9 mouse cellular contexts compared by ENCODE assay signal in genomic region chr2:172937326-172938190, GRCm38 (mm10). TPM values are rescaled to one million over a fixed set of nuclear protein-coding genes. Genes with fewer than 3 reads are reported as not detected.
DNase-seq lines count a peak whose midpoint lies in the region; ATAC-seq and TF ChIP-seq lines count a peak whose summit lies in the region.
"Had no signal": no experiment of that assay in that cellular context is flagged by ENCODE, and none has a peak within 500 bp of the region (broad histone marks: within the 10 kb centered on the region; RNA-seq: fewer than 3 reads in every experiment).

No protein-coding gene starts in this region.

- no peak overlapping the region for H3K4me3 ChIP-seq in left cerebral cortex, adult 2 months
- peak overlapping the region; percentile 64 for H3K4me3 ChIP-seq in embryonic facial prominence, embryonic 11.5 days (ENCODE audit: low read depth, low read length)
- peak overlapping the region; percentile 49; the same call in 1 of the 2 replicates for H3K4me3 ChIP-seq in hindbrain, postnatal 0 days (ENCODE audit: low read length)
- peak overlapping the region; percentile 46 for H3K4me3 ChIP-seq in neural tube, embryonic 13.5 days
- H3K4me3 ChIP-seq: myocyte had no signal

- H3K4me2 ChIP-seq in embryonic facial prominence, embryonic 11.5 days (ENCODE audit: low read depth, low read length): peak overlapping the region; percentile 99
- H3K4me2 ChIP-seq in hindbrain, postnatal 0 days (ENCODE audit: low read depth, low read length): peak overlapping the region; percentile 85
- H3K4me2 ChIP-seq in neural tube, embryonic 13.5 days: peak overlapping the region; percentile 85

- H3K9me3 ChIP-seq in embryonic facial prominence, embryonic 11.5 days (replicated peaks; ENCODE audit: control insufficient read depth, low read length): no peaks in the 10 kb centered on the region
- H3K9me3 ChIP-seq in hindbrain, postnatal 0 days (ENCODE audit: low read length): no peaks in the 10 kb centered on the region
- H3K9me3 ChIP-seq in neural tube, embryonic 13.5 days: no peaks in the 10 kb centered on the region

- no peak for TF ChIP-seq CTCF in left cerebral cortex, adult 2 months (IDR thresholded peaks at IDR 0.05)
- no peak for TF ChIP-seq CTCF in hindbrain, postnatal 0 days (IDR thresholded peaks at IDR 0.05; ENCODE audit: low read depth)

- no peaks in the 10 kb centered on the region for H3K36me3 ChIP-seq in embryonic facial prominence, embryonic 11.5 days (replicated peaks; ENCODE audit: control insufficient read depth, insufficient read depth, low read depth, low read length)
- no peaks in the 10 kb centered on the region for H3K36me3 ChIP-seq in hindbrain, postnatal 0 days (ENCODE audit: insufficient read depth, low read length)
- no peaks in the 10 kb centered on the region for H3K36me3 ChIP-seq in neural tube, embryonic 13.5 days

- peaks cover 26% of the 10 kb centered on the region for H3K4me1 ChIP-seq in embryonic facial prominence, embryonic 11.5 days (ENCODE audit: control insufficient read depth, insufficient read depth, low read length)
- H3K4me1 ChIP-seq in hindbrain, postnatal 0 days (ENCODE audit: insufficient read depth, low read length): no peaks in the 10 kb centered on the region
- H3K4me1 ChIP-seq in neural tube, embryonic 13.5 days (replicated peaks): peaks cover 80% of the 10 kb centered on the region

- H3K27me3 ChIP-seq in embryonic facial prominence, embryonic 11.5 days (ENCODE audit: control insufficient read depth, insufficient read depth, low read length): peaks cover 16% of the 10 kb centered on the region; the same call in 1 of the 2 replicates
- peaks cover 47% of the 10 kb centered on the region for H3K27me3 ChIP-seq in hindbrain, postnatal 0 days (ENCODE audit: insufficient read depth, low read length)
- peaks cover 85% of the 10 kb centered on the region for H3K27me3 ChIP-seq in neural tube, embryonic 13.5 days

- peak overlapping the region; percentile 33; the same call in 1 of the 2 replicates for H3K9ac ChIP-seq in embryonic facial prominence, embryonic 11.5 days (replicated peaks; ENCODE audit: low read length)
- no peak overlapping the region for H3K9ac ChIP-seq in hindbrain, postnatal 0 days (replicated peaks; ENCODE audit: low read length)
- H3K9ac ChIP-seq in neural tube, embryonic 13.5 days: peak overlapping the region; percentile 47

- intact Hi-C loops in left cerebral cortex, adult 2 months (cut with DNase I): no loop called here
- intact Hi-C loops in left cerebral cortex, postnatal 10 days (cut with DNase I): no loop called here

- WGBS in embryonic facial prominence, embryonic 11.5 days: 6% methylated on average over 12 of the region's 12 CpGs
- 16% methylated on average over 12 of the region's 12 CpGs for WGBS in hindbrain, postnatal 0 days
- 9% methylated on average over 12 of the region's 12 CpGs for WGBS in neural tube, embryonic 13.5 days

- peak overlapping the region; percentile 30 for H3K27ac ChIP-seq in left cerebral cortex, adult 2 months
- H3K27ac ChIP-seq in embryonic facial prominence, embryonic 11.5 days (replicated peaks; ENCODE audit: low read depth, low read length): 0 out of 2 replicates have a peak overlapping the region, but pooled peaks have one; percentile 3
- peak overlapping the region; percentile 48; the same call in 1 of the 2 replicates for H3K27ac ChIP-seq in hindbrain, postnatal 0 days
- peak overlapping the region; percentile 59 for H3K27ac ChIP-seq in neural tube, embryonic 13.5 days (replicated peaks)

- no peak for ATAC-seq in embryonic facial prominence, embryonic 11.5 days (replicated peaks; ENCODE audit: insufficient number of reproducible peaks, low FRiP score, low TSS enrichment, low read depth)
- no peak for ATAC-seq in hindbrain, postnatal 0 days
- ATAC-seq in neural tube, embryonic 13.5 days (ENCODE audit: low read depth): no peak

- no peak for DNase-seq in left cerebral cortex, adult 2 months (ENCODE audit: extremely low spot score in 1 of 2, low spot score in 2 of 2)
- DNase-seq in left cerebral cortex, postnatal 10 days (ENCODE audit: extremely low spot score in 1 of 2, low spot score in 2 of 2): no peak
- no peak for DNase-seq in embryonic facial prominence, embryonic 11.5 days (ENCODE audit: low spot score)
- DNase-seq in hindbrain, postnatal 0 days (ENCODE audit: low spot score): no peak
- no peak for DNase-seq in layer of hippocampus, adult 9-10 months (ENCODE audit: low spot score)
- no peak for DNase-seq in adipocyte (ENCODE audit: low spot score)
- no peak for DNase-seq in kidney, adult 8-10 months

RNA-seq across cellular contexts. Expression of gene Bmp7, which starts 2.6 kb away (rescaled TPM):
- total RNA-seq in left cerebral cortex, adult 2 months (2021): 10 to 100 TPM in 1 of 2 experiments, 1 to 10 TPM in 1; 9.6 to 13.9 TPM
- 10 to 100 TPM; 10.3 to 10.7 TPM for total RNA-seq in left cerebral cortex, postnatal 10 days (2021)
- 26.2 and 26.6 TPM in 2 replicates for polyA plus RNA-seq in embryonic facial prominence, embryonic 11.5 days (2014; fragmentation: Nextera tagmentation; extraction: Ambion mirVana)
- total RNA-seq in hindbrain, postnatal 0 days (2014; rRNA removed): 24.1 and 25.1 TPM in 2 replicates
- polyA plus RNA-seq in hindbrain, postnatal 0 days (2015; fragmentation: Nextera tagmentation; extraction: Ambion mirVana): 12.8 and 15.6 TPM in 2 replicates
- polyA plus RNA-seq in neural tube, embryonic 13.5 days (2015; fragmentation: Nextera tagmentation; extraction: Ambion mirVana): 15.1 and 16.9 TPM in 2 replicates
- polyA plus RNA-seq: myocyte had no signal

RNA-seq across cellular contexts. Expression of gene Spo11, which starts 39.9 kb away (rescaled TPM):
- under 1 TPM; 0.30 to 0.86 TPM for total RNA-seq in left cerebral cortex, adult 2 months (2021)
- total RNA-seq in left cerebral cortex, postnatal 10 days (2021): under 1 TPM; 0.39 to 0.49 TPM
- 0.94 and 1.4 TPM in 2 replicates for polyA plus RNA-seq in embryonic facial prominence, embryonic 11.5 days (2014; fragmentation: Nextera tagmentation; extraction: Ambion mirVana)
- total RNA-seq in hindbrain, postnatal 0 days (2014; rRNA removed): 0.07 and 1.0 TPM in 2 replicates
- polyA plus RNA-seq in hindbrain, postnatal 0 days (2015; fragmentation: Nextera tagmentation; extraction: Ambion mirVana): 0.86 and 0.96 TPM in 2 replicates
- polyA plus RNA-seq in neural tube, embryonic 13.5 days (2015; fragmentation: Nextera tagmentation; extraction: Ambion mirVana): 0.43 and 0.48 TPM in 2 replicates
- polyA plus RNA-seq: myocyte had no signal

Comparison
In these comparisons a context has a peak if more than half of its experiments do, and no peak if none do; other contexts are left out.
1. H3K27ac ChIP-seq: peak in every context shown above with its lines; median percentile 59 in neural tube, embryonic 13.5 days; 48 in hindbrain, postnatal 0 days; 30 in left cerebral cortex, adult 2 months; 3 in embryonic facial prominence, embryonic 11.5 days.